Mouse (Mus musculus) T-helper 2 cell (primary cell): ENCODE results near the gene Apc2.

ENCODE experiments used
- in situ Hi-C: fragments of 300-600 bp; cut with MboI, MseI; formaldehyde crosslinking; loops from one replicate; pipeline ENCODE4 v1.15.1; 2025; ENCODE audit warnings: high pct_unique_total_duplicates

Apc2 gene

DNA sequence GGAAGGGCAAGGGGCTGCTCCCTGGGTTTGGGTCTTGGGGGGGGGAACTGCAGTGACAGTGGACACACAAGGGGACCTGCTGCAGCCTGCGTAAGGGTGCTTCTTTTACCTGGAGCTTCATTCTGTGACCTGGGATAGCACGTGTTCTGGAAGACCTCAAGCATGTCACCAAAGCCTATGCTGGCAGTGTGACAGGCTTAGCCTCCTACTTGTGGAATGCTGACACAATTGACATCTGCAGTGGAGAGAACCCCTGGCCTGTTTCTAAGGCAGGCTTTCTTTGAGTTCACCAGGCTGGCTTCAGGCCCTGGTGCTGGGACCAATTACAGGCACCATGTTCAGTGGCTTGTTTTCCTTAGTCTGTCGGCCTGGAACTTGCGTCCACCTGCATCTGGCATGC is 1.5 kb upstream of the Apc2 start:
- in situ Hi-C loops = no loop called here

DNA sequence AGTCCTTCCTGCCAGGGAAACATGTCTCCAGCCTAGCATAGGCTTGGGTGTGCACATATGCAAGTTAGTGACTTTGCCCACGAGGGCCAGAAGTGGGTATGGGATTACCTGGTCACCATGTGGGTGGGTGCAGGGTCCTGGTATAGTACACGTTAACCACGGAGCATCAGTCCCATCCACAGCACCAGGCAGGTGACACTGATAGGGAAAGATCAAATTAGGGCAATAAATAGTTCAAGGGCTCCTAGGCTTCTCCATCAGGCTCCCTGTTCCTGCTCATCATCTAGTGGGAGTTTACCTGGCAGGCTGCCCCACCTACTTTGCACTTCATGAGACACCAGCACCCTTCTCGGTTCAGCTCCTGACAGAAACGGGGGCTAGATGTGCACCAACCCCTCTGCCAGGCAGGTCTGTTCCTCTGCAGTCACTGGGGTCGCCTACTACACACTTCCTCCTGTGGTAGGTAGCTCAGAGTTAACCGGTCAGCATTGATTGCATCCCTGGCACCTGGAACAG is 931 bp upstream of the Apc2 start:
- in situ Hi-C loops = no loop called here

DNA sequence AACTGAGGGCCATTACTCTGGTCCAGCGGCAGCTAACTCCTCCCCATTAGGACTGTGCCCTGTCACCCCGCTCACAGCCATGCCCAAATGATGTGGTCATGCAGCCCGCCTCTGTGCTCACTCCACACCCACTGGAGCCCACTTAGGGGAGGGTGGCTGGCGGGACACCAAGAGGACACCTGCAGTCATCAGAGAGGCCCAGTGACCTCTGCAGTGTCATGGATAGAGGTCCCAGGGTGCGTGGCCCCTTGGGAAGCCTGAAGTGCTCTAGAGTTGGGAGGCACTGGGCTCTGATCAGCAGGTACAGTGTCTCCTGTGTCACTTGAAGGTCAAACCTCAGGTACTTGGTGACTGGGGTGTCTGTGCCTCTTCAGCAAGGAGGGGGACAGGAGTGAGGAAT is 1.0 kb downstream of the Apc2 start:
- in situ Hi-C loops = no loop called here

DNA sequence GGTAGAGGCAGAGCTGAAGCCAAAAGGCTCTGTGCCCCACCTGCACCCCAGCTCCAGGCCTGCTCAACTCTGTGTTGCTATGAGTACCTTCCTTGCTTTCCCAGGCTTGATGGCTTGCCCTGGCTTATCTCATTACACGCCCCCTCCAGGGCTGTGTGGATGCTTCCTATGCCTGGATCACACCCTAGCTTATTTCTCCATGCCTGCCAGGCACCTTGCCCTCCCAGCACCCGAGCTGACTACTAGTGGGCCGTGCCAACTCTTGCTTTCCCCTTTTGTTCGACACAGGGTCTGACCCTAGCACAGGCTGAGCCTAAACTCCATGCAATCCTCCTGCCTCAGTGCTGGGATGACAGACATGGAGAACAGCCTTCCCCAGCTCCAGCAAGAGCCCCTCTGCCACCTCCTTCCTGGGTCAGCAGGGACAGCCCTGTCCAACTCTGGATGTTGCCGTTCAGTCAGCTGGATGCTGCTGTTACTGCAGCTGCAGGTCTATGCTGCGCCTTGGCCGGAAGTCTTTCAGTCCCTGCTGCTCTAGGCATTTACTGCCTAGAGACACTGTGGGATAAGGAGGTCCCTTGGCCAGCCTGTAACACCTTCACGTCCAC is 1.9 kb downstream of the Apc2 start:
- in situ Hi-C loops = no loop called here

DNA sequence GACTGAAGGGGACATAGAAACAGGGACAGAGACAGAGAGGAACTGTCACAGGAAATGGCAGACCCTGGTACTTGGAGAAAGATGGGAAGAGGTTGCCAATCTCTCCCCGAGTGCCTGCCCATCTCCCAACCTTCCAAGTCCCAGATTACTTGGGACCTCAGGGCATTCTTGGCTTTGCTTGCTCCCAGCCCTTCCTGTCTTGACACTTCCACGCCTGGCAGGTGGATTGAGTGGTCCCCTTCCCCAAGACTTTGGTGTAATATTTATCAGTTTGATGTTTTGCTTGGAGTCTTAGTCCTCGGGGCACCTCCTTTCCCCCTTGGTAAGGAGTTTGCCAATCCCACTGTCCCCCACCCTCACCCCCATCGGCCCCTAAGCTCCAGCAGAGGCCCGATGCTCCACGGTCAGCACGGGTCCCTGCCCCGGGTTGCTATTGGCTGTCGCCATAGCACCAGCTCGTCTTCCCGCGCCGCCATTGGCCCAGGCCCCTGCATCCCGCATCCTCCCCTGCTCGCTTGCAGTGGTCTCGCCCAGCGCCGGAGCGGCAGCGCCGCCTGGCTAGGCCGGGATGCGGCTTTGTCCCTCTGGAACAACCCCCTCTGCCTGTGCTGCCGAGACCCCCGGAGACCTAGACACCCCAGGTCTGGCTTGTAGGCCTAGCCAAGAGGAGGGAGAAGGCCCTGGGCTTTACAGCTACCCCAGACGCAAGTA is 2.9 kb downstream of the Apc2 start:
- in situ Hi-C loops = no loop called here

DNA sequence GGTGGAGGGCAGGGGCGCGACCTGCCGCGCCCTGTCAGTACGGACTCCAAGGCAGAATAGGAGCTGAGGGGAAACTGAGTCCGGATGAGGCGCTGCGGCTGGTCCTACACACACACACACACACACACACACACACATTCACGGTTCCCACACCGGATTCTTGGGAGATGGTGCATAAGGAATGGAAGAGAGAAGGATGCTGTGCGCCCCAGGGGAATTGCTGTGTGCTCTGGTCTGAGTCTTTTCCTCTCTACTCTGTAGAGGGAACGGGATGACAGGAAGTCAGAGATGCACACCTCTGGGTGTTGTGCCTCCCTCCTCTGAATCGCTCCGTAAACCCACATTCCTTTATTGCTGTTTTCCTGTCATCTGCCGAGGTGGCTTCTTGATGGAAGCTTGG is 3.5 kb downstream of the Apc2 start:
- in situ Hi-C loops = no loop called here

DNA sequence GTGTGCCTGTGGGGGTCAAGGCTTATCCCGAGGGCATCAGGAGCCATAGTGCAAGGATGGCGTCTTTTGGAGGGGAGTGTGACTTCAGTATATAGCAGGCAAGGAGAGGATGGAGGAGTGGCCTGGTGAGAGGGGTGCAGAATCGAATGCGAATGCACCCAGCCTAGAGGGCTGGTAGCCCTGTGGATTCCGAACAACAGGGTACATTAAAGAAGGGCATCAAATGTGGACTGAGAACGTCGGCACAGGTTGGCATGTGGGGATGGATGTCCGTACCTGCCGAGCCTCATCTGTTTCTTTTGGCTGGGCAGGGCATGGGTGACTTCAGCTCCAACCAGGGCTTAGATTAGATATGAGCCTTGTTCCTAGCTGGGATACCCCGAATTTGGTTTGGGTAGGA is 4.0 kb downstream of the Apc2 start:
- in situ Hi-C loops = no loop called here

DNA sequence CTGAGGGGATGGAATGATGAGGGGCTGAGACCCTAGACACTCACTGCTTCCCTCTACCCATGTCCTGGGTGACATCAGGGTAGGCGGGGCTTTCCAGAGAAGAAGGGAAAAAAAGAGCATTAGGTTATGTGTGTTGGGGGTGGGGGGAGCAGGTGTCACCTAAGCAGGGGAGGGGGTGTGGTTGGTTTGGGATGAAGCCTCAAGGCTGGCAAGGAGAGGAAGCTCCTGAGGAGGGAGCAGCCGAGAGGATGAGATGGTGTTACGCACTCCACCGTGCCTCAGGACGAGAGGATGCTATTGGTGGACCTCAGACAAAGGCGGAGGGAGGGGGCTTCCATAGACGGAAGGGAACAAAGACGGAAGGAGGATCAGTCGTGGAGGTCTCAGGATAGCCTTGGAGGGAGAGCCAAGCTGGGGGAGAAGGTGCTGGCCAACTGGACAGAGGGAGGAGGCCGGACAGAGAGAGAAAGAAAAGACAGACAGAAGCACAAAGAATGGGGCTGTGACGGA is 5.0 kb downstream of the Apc2 start:
- in situ Hi-C loops = no loop called here

DNA sequence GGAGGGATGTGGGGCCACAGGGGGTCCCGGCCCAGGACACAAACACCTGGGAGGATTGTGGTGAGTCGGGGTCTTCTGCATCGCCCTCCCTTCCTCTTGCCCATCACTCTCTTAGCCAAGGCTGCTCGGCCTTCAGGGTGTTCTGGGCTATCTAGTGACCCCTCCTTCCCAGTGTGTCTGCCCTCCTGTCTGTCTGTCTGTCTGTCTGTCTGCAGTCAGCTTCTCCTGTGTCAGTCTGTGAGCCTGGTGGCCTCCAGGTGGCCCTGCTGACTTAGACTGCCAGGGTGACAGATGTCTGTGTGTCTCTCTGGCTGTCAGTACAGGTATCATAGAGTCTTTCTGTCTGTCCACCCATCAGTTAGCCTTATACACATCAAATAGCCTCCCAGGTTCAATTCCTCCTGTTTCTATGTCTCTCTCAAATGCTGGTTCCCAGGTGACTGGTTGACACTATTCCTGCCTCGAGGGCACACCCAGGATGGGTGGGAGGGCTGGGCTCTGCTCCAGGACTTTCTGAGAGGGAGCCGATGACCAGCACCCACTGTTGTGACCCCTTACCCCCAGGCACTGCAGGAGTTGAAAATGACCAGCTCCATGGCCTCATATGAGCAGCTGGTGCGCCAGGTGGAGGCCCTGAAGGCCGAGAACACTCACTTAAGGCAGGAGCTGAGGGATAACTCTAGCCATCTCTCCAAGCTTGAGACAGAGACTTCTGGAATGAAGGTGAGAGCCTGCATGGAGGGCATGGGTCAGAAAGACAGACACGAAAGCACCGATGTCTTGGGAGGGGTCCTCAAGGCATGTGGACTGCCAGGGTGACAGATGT is 5.7 kb downstream of the Apc2 start:
- in situ Hi-C loops = no loop called here

DNA sequence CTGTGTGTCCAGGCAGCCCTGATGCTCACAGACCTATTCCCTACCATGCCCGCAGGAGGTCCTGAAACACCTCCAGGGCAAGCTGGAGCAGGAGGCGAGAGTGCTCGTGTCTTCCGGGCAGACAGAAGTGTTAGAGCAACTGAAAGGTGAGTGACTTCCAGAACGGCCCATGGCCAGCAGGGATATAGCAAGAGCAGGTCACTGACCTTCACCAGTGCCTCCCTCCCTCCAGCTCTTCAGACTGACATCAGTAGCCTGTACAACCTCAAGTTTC is 6.2 kb downstream of the Apc2 start:
- in situ Hi-C loops = no loop called here

DNA sequence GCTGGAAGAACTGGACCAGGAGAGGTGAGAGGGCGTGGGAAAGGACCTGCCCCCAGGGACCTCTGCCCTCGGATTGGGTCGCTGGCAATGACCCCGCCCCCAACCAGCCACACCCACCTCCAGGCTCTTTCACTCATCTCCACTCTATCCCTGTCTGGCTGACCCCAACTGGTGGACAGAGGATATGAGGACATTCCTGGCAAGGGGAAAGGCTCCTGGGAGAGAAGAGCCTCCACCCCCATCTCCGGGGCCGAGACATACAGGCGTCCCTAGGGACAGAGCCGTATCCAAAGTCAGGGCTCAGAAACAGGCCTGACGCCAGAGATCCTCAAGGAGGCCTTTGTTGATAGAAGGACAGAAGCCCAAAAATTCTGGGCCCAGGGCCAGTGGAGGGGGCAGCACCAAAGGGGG is 6.7 kb downstream of the Apc2 start:
- in situ Hi-C loops = no loop called here

DNA sequence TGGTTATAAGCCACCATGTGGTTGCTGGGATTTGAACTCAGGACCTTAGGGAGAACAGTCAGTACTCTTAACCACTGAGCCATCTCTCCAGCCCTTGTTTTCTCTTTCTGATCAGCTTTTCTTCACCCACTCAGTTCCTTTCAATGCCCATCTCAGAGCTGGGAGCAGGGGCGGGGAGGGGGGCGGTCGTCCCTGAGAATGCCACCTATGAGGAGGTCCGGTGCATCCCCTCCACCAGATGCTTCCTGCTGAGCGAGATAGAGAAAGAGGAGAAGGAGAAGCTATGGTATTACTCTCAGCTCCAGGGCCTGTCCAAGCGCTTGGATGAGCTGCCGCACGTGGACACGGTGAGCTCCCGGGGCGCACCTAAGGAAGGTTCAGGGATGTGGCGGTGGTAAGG is 8.7 kb downstream of the Apc2 start:
- in situ Hi-C loops = no loop called here

DNA sequence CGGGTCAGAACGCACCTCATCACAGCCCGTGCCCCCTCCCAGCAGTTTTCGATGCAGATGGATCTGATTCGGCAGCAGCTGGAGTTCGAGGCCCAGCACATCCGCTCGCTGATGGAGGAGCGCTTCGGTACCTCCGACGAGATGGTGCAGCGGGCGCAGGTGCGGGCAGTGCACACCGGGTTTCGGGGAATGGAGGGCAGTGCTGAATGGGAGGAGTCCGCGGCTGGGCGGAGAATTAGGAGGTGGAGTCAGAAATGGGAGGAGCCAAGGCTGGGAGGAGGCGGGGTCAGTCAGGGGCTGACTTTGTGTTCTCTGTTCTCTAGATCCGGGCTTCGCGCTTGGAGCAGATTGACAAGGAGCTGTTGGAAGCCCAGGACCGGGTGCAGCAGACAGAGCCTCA is 9.1 kb downstream of the Apc2 start:
- in situ Hi-C loops = no loop called here

DNA sequence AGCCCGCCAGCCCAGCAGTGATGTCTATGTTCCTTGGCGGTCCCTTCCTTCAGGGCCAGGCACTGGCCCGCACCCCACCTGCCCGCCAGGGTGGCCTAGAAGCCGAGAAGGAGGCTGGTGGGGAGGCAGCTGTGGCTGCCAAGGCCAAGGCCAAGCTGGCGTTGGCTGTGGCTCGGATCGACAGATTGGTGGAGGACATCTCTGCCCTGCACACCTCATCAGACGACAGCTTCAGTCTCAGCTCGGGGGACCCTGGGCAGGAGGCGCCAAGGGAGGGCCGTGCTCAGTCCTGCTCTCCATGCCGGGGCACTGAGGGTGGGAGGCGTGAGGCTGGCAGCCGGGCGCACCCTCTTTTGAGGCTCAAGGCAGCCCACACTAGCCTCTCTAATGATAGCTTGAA is 15.8 kb downstream of the Apc2 start:
- in situ Hi-C loops = no loop called here

DNA sequence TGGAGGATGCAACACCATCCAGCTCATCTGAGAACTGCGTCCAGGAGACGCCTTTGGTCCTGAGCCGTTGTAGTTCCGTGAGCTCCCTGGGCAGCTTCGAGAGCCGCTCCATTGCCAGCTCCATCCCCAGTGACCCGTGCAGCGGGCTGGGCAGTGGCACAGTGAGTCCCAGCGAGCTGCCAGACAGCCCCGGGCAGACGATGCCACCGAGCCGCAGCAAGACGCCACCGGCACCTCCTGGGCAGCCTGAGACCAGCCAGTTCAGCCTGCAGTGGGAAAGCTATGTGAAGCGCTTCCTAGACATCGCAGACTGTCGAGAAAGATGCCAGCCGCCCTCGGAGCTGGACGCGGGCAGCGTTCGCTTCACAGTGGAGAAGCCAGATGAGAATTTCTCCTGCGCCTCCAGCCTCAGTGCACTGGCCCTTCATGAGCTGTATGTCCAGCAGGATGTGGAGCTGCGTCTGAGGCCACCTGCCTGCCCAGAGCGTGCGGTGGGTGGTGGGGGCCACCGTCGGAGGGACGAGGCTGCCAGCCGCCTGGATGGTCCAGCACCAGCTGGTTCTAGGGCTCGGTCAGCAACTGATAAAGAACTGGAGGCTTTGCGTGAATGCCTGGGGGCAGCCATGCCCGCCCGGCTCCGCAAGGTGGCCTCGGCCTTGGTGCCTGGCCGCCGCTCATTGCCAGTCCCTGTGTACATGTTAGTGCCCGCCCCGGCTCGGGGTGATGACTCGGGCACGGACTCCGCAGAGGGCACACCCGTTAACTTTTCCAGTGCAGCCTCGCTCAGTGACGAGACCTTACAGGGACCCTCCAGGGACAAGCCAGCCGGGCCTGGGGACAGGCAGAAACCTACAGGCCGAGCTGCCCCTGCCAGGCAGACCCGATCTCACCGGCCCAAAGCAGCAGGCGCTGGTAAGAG is 17.1 kb downstream of the Apc2 start:
- in situ Hi-C loops = no loop called here

DNA sequence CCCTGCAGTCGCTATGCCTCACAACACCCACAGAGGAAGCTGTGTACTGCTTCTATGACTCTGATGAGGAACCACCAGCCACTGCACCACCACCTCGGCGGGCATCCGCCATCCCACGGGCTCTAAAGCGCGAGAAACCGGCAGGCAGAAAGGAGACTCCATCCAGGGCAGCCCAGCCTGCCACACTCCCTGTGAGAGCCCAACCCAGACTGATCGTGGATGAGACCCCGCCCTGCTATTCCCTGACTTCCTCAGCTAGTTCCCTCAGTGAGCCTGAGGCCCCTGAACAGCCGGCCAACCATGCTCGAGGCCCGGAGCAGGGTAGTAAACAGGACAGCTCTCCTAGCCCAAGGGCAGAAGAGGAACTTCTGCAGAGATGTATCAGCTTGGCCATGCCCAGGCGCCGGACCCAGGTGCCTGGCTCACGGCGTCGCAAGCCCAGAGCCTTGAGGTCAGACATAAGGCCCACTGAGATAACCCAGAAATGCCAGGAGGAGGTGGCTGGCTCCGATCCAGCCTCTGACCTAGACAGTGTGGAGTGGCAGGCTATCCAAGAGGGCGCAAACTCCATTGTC is 17.9 kb downstream of the Apc2 start:
- in situ Hi-C loops = no loop called here

DNA sequence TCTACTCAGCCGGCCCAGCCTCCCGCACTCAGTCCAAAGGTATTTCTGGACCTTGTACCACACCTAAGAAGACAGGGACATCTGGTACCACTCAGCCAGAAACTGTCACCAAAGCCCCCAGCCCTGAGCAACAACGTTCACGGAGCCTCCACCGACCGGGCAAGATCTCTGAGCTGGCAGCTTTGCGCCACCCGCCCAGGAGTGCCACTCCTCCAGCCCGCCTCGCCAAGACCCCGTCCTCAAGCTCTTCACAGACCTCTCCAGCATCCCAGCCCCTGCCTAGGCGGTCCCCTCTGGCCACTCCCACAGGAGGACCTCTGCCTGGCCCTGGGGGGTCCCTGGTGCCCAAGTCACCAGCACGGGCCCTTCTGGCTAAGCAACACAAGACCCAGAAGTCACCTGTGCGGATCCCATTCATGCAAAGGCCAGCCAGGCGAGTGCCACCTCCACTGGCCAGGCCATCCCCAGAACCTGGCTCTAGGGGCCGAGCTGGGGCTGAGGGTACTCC is 18.8 kb downstream of the Apc2 start:
- in situ Hi-C loops = no loop called here

DNA sequence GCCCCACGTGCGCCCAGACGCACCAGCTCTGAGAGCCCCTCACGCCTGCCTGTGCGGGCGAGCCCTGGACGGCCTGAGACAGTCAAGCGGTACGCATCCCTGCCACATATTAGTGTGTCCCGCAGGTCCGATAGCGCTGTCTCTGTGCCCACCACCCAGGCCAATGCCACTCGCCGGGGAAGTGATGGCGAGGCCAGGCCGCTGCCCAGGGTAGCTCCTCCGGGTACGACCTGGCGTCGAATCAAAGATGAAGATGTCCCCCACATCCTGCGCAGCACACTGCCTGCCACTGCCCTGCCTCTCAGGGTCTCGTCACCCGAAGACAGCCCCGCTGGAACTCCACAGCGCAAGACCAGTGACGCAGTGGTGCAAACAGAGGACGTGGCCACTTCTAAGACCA is 19.5 kb downstream of the Apc2 start:
- in situ Hi-C loops = no loop called here

DNA sequence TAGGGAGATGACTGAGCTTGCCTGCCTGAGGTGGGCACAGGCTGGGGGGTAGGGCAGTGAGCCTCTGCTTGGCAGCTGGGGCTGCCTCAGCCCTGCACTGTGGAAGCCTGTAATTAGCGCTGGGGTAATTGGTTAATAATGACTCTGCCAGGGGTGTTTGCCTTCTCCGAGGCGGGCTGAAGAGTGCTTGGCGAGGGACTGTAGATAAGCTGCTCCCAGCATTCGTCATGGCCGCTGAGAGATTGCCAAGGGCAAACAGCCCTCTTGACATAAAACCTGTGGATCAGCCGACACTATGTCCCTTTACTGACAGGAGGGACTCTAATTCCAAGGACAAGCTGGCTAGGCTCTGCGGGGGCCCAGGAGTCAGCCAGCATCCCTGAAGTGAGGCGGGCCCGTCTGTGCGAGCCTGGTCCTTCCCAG is 20.6 kb downstream of the Apc2 start:
- in situ Hi-C loops = no loop called here

DNA sequence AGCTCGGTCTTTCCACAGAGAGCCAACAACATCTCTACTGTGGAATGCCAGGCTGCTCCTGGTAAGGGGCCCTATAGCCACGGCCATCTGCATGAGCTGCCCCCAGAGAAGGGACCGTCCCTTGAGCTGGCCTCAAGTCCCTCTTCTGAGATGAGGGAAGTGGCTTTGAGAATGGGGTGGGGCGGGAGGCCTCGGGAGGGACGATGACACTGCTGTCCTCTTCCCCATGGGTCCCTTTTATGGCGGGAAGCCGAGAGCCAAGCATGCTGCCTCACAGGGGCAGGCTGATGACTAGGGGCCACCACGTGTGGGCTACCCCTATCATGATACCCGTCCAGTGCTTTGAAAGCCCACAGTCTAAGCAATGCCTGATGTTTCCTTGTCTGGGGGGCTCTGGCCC is 21.2 kb downstream of the Apc2 start:
- in situ Hi-C loops = no loop called here

DNA sequence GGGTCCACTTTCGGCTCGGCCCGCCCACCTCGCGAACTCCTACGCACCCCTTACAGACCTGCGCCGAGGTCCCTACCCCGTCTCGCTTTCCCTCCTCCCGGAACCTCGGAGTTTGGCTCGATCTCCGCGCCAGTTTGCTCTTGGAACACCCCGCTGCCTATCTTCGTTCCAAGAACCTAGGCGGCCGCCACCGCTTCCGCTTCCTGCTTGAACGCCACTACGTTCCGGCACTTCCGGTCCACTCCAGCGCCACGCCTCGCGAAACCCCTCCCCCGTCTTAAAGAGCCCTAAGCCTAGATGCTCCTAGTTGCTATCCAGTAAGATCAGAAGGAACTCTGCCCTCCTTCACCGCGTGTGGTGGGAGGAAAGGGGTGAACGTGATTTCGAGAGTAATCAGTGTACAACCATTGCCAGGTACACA is 24.6 kb downstream of the Apc2 start, which contains the start of gene 2310011J03Rik:
Gene 2310011J03Rik, minus strand, starts transcription at position 198 of the 421 bp plus-strand sequence.
- in situ Hi-C loops = no loop called here
